Mouse (Mus musculus): Measurements from ENCODE around the gene Fopnl. TPM values are rescaled to one million over a fixed set of nuclear protein-coding genes. Genes with fewer than 3 reads are reported as not detected.

Fopnl gene
- 112 and 114 TPM in 2 replicates for polyA plus RNA-seq (2015; fragmentation: Nextera tagmentation; extraction: Ambion mirVana)

DNA sequence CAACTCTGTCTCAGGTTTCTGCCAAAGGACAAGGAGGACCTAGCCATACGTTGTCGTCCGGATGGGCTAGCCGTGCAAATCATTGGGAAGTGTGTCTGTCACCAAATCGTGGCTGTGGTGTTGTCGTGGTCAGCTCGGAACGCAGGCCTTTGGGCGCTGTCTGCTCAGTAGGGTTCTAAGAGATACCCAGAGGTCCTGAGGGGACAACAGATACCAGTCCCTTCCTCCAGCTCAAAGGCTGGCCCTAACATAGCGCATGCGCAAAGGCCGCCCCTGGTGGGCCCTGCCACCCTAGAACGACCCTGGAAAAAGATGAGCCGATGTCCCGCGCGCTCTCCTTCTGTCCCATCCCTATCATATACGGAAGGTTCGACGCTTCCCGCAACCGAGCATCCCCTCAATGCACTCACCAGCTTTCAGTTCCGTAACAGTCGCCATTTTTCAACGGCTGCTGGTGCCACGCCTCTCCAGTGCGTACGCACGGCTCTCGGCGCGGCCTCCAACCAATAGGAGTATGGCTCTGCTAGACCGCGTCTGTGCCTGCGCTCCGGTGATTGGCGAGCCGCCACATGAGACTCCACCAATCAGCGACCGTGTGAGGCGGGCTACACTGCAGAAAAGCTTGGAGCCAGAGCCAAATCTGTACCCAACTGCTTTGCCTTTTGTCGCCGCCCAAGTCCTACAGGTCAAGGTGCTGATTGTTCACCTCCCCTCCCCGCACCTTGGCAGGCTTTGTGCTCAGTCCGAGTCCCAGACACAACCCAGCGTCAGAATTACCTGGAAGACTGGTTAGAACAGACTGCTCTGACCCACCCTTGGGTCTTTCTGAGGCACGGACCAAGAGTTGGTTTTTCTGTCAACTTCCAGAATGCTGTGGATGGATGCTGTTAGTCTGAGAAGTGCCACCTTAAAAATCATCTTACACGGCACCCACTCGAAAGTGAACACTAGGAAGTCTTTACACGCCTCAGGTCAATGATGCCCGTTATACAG lies at the start of gene Fopnl:
Gene Fopnl (minus strand): TSS at position 522 of the 993 bp plus-strand sequence.
- Histone ChIP-seq H3K4me3 (peak within 1 kb of the TSS; percentile 87), H3K9me3 (no peaks in the 10 kb centered on the region), H3K9ac (peak within 1 kb of the TSS; percentile 88), H3K27me3 (replicated peaks) (peaks cover 19% of the 10 kb centered on the region), H3K36me3 (peaks cover 24% of the 10 kb centered on the region), H3K4me2 (peak within 1 kb of the TSS; percentile 81), H3K27ac (replicated peaks) (peak within 1 kb of the TSS; percentile 75), H3K4me1 (peaks cover 13% of the 10 kb centered on the region)
- 4% methylated on average over 51 of the region's 51 CpGs for WGBS
- peak; percentile 100 for ATAC-seq (ENCODE audit: extremely low read depth, insufficient number of reproducible peaks, low FRiP score, low TSS enrichment)

DNA sequence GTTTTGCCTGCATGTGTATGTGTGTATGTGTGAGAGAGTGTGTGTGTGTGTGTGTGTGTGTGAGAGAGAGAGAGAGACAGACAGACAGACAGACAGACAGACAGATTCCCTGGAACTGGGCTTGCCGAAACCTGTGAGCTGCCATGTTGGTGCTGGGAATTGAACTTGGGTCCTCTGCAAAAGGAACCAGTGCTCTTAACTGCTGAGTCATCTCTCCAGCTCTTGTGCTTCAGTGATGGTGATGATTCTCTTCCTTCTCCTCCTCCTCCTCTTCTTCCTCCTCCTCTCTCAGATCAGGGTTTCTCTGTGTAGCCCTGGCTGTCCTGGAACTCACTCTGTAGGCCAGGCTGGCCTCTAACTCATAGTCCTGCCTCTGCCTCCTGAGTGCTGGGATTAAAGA lies 48.8 kb upstream of the Fopnl start:
- Histone ChIP-seq H3K27me3 (replicated peaks) (peaks cover 36% of the 10 kb centered on the region), H3K4me1 (peaks cover 9% of the 10 kb centered on the region), H3K4me3 (no peak overlapping the region), H3K27ac (replicated peaks) (no peak overlapping the region), H3K9ac (no peak overlapping the region), H3K9me3 (no peaks in the 10 kb centered on the region), H3K4me2 (no peak overlapping the region), H3K36me3 (no peaks in the 10 kb centered on the region)
- 78% methylated on average over 1 of the region's 1 CpGs for WGBS
- ATAC-seq (ENCODE audit: extremely low read depth, insufficient number of reproducible peaks, low FRiP score, low TSS enrichment) = no peak

GRCm38 (mm10) chr16:14365457-14365856 lies 48.3 kb upstream of the Fopnl start:
- Histone ChIP-seq H3K4me1 (peaks cover 12% of the 10 kb centered on the region), H3K4me2 (no peak overlapping the region), H3K36me3 (no peaks in the 10 kb centered on the region), H3K27me3 (replicated peaks) (peaks cover 42% of the 10 kb centered on the region), H3K9ac (no peak overlapping the region), H3K4me3 (no peak overlapping the region), H3K9me3 (no peaks in the 10 kb centered on the region), H3K27ac (replicated peaks) (no peak overlapping the region)
- 55% methylated on average over 4 of the region's 4 CpGs for WGBS
- ATAC-seq (ENCODE audit: extremely low read depth, insufficient number of reproducible peaks, low FRiP score, low TSS enrichment) = no peak

- no peak for ATAC-seq (ENCODE audit: extremely low read depth, insufficient number of reproducible peaks, low FRiP score, low TSS enrichment)
- Histone ChIP-seq H3K9me3 (no peaks in the 10 kb centered on the region), H3K9ac (no peak overlapping the region), H3K4me1 (peaks cover 12% of the 10 kb centered on the region), H3K36me3 (no peaks in the 10 kb centered on the region), H3K27ac (replicated peaks) (no peak overlapping the region), H3K27me3 (replicated peaks) (peaks cover 55% of the 10 kb centered on the region), H3K4me2 (no peak overlapping the region), H3K4me3 (no peak overlapping the region)
- WGBS = 84% methylated on average over 6 of the region's 6 CpGs
These were observed 46.9 kb upstream of the Fopnl start for GRCm38 (mm10) chr16:14364066-14364465.

DNA sequence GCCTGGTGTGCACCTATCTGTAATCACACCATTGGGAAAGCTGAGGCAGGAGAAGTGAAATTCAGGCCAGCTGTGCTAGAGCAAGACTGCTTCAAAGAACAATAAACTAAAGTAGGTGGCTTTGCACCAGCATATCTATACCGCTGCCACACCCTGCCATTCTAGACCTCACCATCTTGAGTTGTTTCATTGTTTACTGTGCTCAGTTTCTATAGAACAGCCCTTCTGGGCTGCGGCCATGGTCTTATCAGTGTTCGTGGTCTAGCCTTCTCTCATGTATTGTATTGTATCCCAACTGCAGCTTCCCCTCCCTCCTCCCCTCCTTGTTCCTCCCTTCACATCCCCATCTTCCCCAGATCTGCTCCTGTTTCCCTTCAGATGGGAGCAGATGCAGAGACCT lies 46.3 kb upstream of the Fopnl start:
- no peak overlapping the region for H3K9ac ChIP-seq
- no peak overlapping the region for H3K4me2 ChIP-seq
- H3K9me3 ChIP-seq = no peaks in the 10 kb centered on the region
- H3K4me3 ChIP-seq = no peak overlapping the region
- peaks cover 12% of the 10 kb centered on the region for H3K4me1 ChIP-seq
- no peak overlapping the region for H3K27ac ChIP-seq (replicated peaks)
- H3K36me3 ChIP-seq = no peaks in the 10 kb centered on the region
- H3K27me3 ChIP-seq (replicated peaks) = peaks cover 60% of the 10 kb centered on the region
- WGBS = 76% methylated on average over 3 of the region's 3 CpGs
- ATAC-seq (ENCODE audit: extremely low read depth, insufficient number of reproducible peaks, low FRiP score, low TSS enrichment) = no peak

- peak overlapping the region; percentile 75 for H3K4me3 ChIP-seq
- 35% methylated on average over 7 of the region's 7 CpGs for WGBS
- H3K36me3 ChIP-seq = no peaks in the 10 kb centered on the region
- no peaks in the 10 kb centered on the region for H3K9me3 ChIP-seq
- ATAC-seq (ENCODE audit: extremely low read depth, insufficient number of reproducible peaks, low FRiP score, low TSS enrichment) = no peak
- peak overlapping the region; percentile 92 for H3K4me2 ChIP-seq
- H3K27ac ChIP-seq (replicated peaks) = no peak overlapping the region
- peaks cover 62% of the 10 kb centered on the region for H3K27me3 ChIP-seq (replicated peaks)
- peak overlapping the region; percentile 84 for H3K9ac ChIP-seq
- peaks cover 12% of the 10 kb centered on the region for H3K4me1 ChIP-seq
These were observed 45.1 kb upstream of the Fopnl start for GRCm38 (mm10) chr16:14362099-14362820.

DNA sequence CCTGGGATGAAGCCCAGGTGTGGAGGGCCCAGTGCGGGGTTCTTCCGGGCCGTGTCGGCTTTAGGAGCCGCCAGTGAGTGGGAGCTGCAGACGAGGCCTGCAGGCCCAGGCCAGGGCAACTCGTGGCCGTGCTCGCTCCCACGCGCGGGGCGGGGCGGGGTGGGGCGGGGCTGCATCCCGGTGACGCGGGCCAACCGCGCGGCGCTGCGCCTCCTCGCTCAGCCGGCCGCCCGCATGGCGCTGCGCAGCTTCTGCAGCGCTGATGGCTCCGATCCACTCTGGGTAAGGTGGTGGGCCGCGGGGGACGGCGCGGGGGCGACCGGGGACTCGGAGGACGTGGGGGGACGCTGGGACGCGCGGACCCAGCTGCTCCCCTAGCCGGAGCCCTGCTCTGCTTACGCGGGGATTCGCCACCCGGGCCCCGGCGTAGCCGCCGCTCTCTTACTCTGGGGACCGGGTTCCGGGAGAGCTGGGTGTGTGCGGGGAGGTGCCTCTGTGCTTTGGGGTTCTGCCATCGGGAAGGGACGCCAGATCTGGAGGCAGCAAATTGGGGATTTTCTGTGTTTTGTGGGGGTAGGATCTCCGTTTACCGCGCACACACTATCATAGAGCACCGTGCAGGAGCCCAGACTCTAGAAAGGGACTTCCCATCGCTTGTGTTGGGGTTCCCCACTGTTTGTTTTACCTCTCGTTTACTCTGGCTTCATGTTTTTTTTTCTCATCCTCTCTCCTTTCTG lies 44.3 kb upstream of the Fopnl start, which contains the start of gene Abcc1:
Gene Abcc1 (plus strand): TSS at position 197 of the 737 bp plus-strand sequence.
- Histone ChIP-seq H3K27ac (replicated peaks) (no peak within 1 kb of the TSS), H3K4me2 (peak within 1 kb of the TSS; percentile 92), H3K9me3 (no peaks in the 10 kb centered on the region), H3K27me3 (replicated peaks) (peaks cover 62% of the 10 kb centered on the region), H3K9ac (peak within 1 kb of the TSS; percentile 84), H3K36me3 (no peaks in the 10 kb centered on the region), H3K4me1 (peaks cover 12% of the 10 kb centered on the region), H3K4me3 (peak within 1 kb of the TSS; percentile 75)
- WGBS = under 1% methylated on average over 58 of the region's 64 CpGs
- ATAC-seq (ENCODE audit: extremely low read depth, insufficient number of reproducible peaks, low FRiP score, low TSS enrichment) = peak; percentile 67

GRCm38 (mm10) chr16:14360931-14361330 lies 43.7 kb upstream of the Fopnl start:
- Histone ChIP-seq H3K27me3 (replicated peaks) (peaks cover 62% of the 10 kb centered on the region), H3K9ac (peak overlapping the region; percentile 84), H3K9me3 (no peaks in the 10 kb centered on the region), H3K4me2 (peak overlapping the region; percentile 92), H3K27ac (replicated peaks) (no peak overlapping the region), H3K4me3 (peak overlapping the region; percentile 75), H3K4me1 (peaks cover 12% of the 10 kb centered on the region), H3K36me3 (no peaks in the 10 kb centered on the region)
- ATAC-seq (ENCODE audit: extremely low read depth, insufficient number of reproducible peaks, low FRiP score, low TSS enrichment) = no peak
- WGBS = 2% methylated on average over 7 of the region's 7 CpGs

DNA sequence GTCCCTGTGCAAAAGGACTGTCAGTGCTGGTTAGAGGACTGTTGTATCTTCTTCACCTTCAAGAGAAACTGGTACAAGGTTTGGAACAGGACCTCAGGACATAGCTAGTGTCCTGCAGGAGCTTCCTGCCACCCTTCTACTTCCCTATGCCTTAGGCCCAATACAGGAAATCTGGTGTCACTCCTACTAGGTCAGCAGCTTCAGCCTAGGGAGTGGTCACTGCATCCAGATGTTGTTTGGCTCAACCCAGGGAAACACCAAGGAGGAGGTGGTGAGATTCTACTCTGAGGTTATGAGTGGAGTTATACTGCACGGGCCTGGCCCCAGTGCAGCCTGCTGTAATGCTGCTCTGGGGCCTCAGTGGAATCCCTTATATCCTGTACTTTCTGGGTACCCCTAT lies 41.3 kb upstream of the Fopnl start:
- Histone ChIP-seq H3K9ac (no peak overlapping the region), H3K27ac (replicated peaks) (no peak overlapping the region), H3K4me3 (no peak overlapping the region), H3K4me1 (peaks cover 12% of the 10 kb centered on the region), H3K9me3 (no peaks in the 10 kb centered on the region), H3K4me2 (no peak overlapping the region), H3K27me3 (replicated peaks) (peaks cover 50% of the 10 kb centered on the region), H3K36me3 (no peaks in the 10 kb centered on the region)
- ATAC-seq (ENCODE audit: extremely low read depth, insufficient number of reproducible peaks, low FRiP score, low TSS enrichment) = no peak
- 68% methylated on average over 1 of the region's 1 CpGs for WGBS

GRCm38 (mm10) chr16:14357859-14358258 lies 40.7 kb upstream of the Fopnl start:
- no peak overlapping the region for H3K4me2 ChIP-seq
- H3K4me1 ChIP-seq = peaks cover 12% of the 10 kb centered on the region
- peaks cover 46% of the 10 kb centered on the region for H3K27me3 ChIP-seq (replicated peaks)
- 54% methylated on average over 2 of the region's 2 CpGs for WGBS
- no peaks in the 10 kb centered on the region for H3K9me3 ChIP-seq
- no peak overlapping the region for H3K27ac ChIP-seq (replicated peaks)
- no peak overlapping the region for H3K9ac ChIP-seq
- ATAC-seq (ENCODE audit: extremely low read depth, insufficient number of reproducible peaks, low FRiP score, low TSS enrichment) = no peak
- no peaks in the 10 kb centered on the region for H3K36me3 ChIP-seq
- no peak overlapping the region for H3K4me3 ChIP-seq

DNA sequence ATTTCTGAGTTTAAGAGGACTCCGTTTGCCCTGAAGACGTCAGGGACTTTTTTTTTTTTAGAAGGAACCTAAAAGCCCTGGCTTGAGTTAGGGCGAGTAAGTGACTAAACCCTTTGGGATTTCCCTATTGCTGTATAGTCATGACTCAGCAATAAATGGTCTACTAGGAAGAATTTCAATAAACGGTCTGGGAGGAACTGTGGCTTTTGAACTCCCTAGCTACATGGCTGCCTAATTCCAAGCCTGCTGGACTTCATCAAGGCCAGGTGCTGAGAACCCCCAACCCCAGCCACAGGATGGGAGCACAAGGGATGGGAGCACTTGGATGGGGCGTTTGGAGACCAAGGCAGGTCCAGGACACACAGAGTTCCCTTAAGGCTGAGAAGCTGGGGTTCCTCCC lies 35.5 kb upstream of the Fopnl start:
- Histone ChIP-seq H3K9ac (no peak overlapping the region), H3K4me1 (no peaks in the 10 kb centered on the region), H3K9me3 (no peaks in the 10 kb centered on the region), H3K4me3 (no peak overlapping the region), H3K4me2 (no peak overlapping the region), H3K27me3 (replicated peaks) (0 out of 2 replicates have a peak, but pooled peaks cover 3% of the 10 kb centered on the region), H3K27ac (replicated peaks) (no peak overlapping the region), H3K36me3 (no peaks in the 10 kb centered on the region)
- 67% methylated on average over 5 of the region's 5 CpGs for WGBS
- ATAC-seq (ENCODE audit: extremely low read depth, insufficient number of reproducible peaks, low FRiP score, low TSS enrichment) = no peak

All from heart, embryonic 13.5 days (tissue).